Mouse (Mus musculus) E14TG2a.4 (cell line): Measurements from ENCODE around the gene Zranb3.

Source experiments
- H3K27me3 ChIP-seq: 2 replicates; pipeline ENCODE4 v1.6.1; 2014; ENCODE audit warnings: low read length, control low read depth; ENCODE audit not compliant: insufficient read depth
- H3K36me3 ChIP-seq: 2 replicates; pipeline ENCODE4 v1.6.1; 2014; ENCODE audit warnings: low read length, control low read depth; ENCODE audit not compliant: insufficient read depth
- H3K4me1 ChIP-seq: replicated peaks from 2 replicates; pipeline ENCODE4 v1.6.1; 2014; ENCODE audit warnings: low read depth, low read length, control low read depth
- H3K4me3 ChIP-seq: replicated peaks from 2 replicates; pipeline ENCODE4 v1.5.1; 2014; ENCODE audit warnings: mild to moderate bottlenecking, low read length
- H3K9me3 ChIP-seq: 2 replicates; pipeline ENCODE4 v1.6.1; 2014; ENCODE audit warnings: low read length, control low read depth
- CTCF ChIP-seq: conservative IDR thresholded peaks from 2 replicates; pipeline ENCODE4 v1.5.1; 2014; ENCODE audit warnings: low read length
- NANOG ChIP-seq: IDR thresholded peaks from 2 replicates; pipeline ENCODE4 v1.6.1; 2014; ENCODE audit warnings: borderline replicate concordance, low read length, mixed read lengths
- POU5F1 ChIP-seq: IDR thresholded peaks from 2 replicates; pipeline ENCODE4 v1.6.1; 2014; ENCODE audit warnings: low read length, borderline replicate concordance

The Zranb3 gene

DNA sequence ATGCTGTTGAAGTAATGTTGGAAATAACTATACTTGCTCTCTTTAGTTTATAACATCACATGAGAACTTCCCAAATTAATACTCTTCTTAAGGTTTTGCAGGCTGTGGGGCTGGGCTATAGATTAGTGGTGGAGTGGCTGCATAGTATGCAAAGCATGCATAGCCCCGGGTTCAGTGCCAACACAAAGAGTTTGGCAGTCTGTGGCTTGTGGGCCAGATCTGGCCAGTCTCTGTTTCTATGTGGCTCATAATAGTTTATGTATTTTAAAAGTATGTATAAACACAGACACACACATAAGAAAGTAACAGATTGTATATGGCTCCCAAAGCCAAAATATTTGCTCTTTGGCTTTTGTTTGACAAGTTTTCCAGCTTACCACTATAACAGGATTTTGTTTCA, 187.0 kb downstream of the Zranb3 start:
- H3K4me1 ChIP-seq: peaks cover 12% of the 10 kb centered on the region
- peaks cover 27% of the 10 kb centered on the region for H3K36me3 ChIP-seq
- H3K9me3 ChIP-seq: no peaks in the 10 kb centered on the region
- H3K4me3 ChIP-seq: no peak overlapping the region
- no peak for TF ChIP-seq POU5F1
- TF ChIP-seq NANOG: no peak
- no peak for TF ChIP-seq CTCF
- no peaks in the 10 kb centered on the region for H3K27me3 ChIP-seq

GRCm38 (mm10) chr1:127915316-127915715, 187.5 kb downstream of the Zranb3 start:
- Histone ChIP-seq H3K36me3 (peaks cover 29% of the 10 kb centered on the region), H3K9me3 (no peaks in the 10 kb centered on the region), H3K4me3 (no peak overlapping the region), H3K27me3 (no peaks in the 10 kb centered on the region), H3K4me1 (peaks cover 12% of the 10 kb centered on the region)
- no peak for TF ChIP-seq POU5F1
- no peak for TF ChIP-seq CTCF
- no peak for TF ChIP-seq NANOG

- Histone ChIP-seq H3K27me3 (no peaks in the 10 kb centered on the region), H3K9me3 (no peaks in the 10 kb centered on the region), H3K4me1 (peaks cover 18% of the 10 kb centered on the region), H3K36me3 (peaks cover 26% of the 10 kb centered on the region), H3K4me3 (no peak overlapping the region)
- TF ChIP-seq CTCF: no peak
- TF ChIP-seq POU5F1: no peak
- TF ChIP-seq NANOG: no peak
Measured at GRCm38 (mm10) chr1:127913116-127913515, 189.7 kb downstream of the Zranb3 start.

- Histone ChIP-seq H3K9me3 (no peaks in the 10 kb centered on the region), H3K36me3 (peaks cover 14% of the 10 kb centered on the region), H3K4me1 (peaks cover 27% of the 10 kb centered on the region), H3K27me3 (no peaks in the 10 kb centered on the region), H3K4me3 (no peak overlapping the region)
- peak; percentile 74; the same call in 1 of the 2 replicates for TF ChIP-seq POU5F1
- TF ChIP-seq CTCF: no peak
- TF ChIP-seq NANOG: peak; percentile 85
Measured at GRCm38 (mm10) chr1:127904774-127905385, 198.0 kb downstream of the Zranb3 start.
